Comparison of ENCODE assay signal across 29 mouse cellular contexts in the genomic region with DNA sequence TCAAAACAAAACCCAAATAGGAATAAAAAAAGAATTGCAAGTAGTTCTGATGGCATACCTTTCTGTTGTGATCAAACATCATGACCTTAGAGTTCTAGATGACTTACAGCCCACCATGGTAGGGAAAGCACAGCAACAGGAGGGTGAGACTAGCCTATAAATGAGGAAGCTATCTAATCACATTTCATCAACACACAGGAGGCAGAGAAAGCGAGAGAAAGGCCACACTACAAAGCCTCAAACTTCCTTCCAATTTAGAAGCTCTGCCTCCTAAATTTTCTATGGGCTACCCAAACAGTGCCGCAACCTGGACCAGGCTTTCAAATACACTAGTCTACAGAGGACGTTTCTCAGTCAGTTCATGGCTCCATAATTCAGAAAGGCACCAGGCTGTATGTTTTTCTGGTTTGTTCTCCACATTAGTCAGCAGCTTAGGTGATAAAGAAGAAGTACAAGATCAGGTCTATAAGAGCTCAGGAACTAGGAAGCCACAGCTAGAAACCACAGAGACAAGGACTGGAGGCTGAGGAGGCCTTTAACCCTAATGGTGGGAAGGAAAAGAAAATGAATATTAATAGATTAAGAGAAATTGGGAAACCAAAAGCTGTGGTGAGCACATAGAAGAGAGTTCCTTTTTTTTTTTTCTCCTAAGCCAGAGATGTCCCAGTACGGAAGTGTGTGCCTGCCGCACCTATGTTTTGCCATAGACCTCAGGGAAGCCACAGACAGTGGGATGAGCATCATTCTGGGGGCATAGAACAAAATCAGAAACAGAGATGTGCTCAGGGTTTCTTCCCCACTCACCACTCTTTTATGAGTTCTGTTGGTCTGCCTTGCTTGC.
DNase-seq lines count a peak whose midpoint lies in the region; ATAC-seq and TF ChIP-seq lines count a peak whose summit lies in the region.
"Had no signal": no experiment of that assay in that cellular context is flagged by ENCODE, and none has a peak within 500 bp of the region (broad histone marks: within the 10 kb centered on the region; RNA-seq: fewer than 3 reads in every experiment).

No protein-coding gene starts in this region.

- H3K4me3 ChIP-seq in heart, embryonic 10.5 days: no peak overlapping the region
- H3K4me3 ChIP-seq in CH12.LX (replicated peaks in 1 of 3; ENCODE audit: low read depth in 2 of 3, low read length in 2 of 3, poor library complexity in 1 of 3): no peak overlapping the region
- H3K4me3 ChIP-seq in midbrain, embryonic 13.5 days (replicated peaks): no peak overlapping the region
- H3K4me3 ChIP-seq in intestine, postnatal 0 days (ENCODE audit: low read depth, low read length): no peak overlapping the region
- H3K4me3 ChIP-seq: embryonic facial prominence, embryonic 13.5 days; forebrain, embryonic 10.5 days; forebrain, embryonic 15.5 days; limb, embryonic 10.5 days; limb, embryonic 15.5 days; liver, embryonic 15.5 days; midbrain, embryonic 12.5 days; stomach, embryonic 15.5 days had no signal

- no peak for TF ChIP-seq CTCF in CH12.LX (conservative IDR thresholded peaks at IDR 0.05 in 1 of 2, IDR thresholded peaks at IDR 0.05 in 1 of 2; ENCODE audit: low read depth in 2 of 2, low read length in 2 of 2)
- no peak for TF ChIP-seq CTCF in intestine, postnatal 0 days (IDR thresholded peaks at IDR 0.05; ENCODE audit: low read depth)

- 85% methylated on average over 5 of the region's 5 CpGs for WGBS in heart, embryonic 10.5 days
- WGBS in midbrain, embryonic 13.5 days: 91% methylated on average over 5 of the region's 5 CpGs
- WGBS in intestine, postnatal 0 days: 87% methylated on average over 5 of the region's 5 CpGs

- no peak for TF ChIP-seq RAD21 in CH12.LX (IDR thresholded peaks at IDR 0.05; ENCODE audit: low read depth, low read length)

- ATAC-seq in megakaryocyte, adult 5-6 weeks (ENCODE audit: poor library complexity, severe bottlenecking): peak; percentile 83
- ATAC-seq in midbrain, embryonic 13.5 days: no peak
- ATAC-seq in intestine, postnatal 0 days: no peak
- ATAC-seq: activated CD4-positive, CD25-positive, alpha-beta regulatory T cell, adult 4 months; forebrain, embryonic 15.5 days; hindbrain, embryonic 16.5 days had no signal

- H3K27ac ChIP-seq in heart, embryonic 10.5 days: no peak overlapping the region
- H3K27ac ChIP-seq in CH12.LX (ENCODE audit: insufficient read depth, low read depth): no peak overlapping the region; the same call in 1 of the 2 replicates
- no peak overlapping the region for H3K27ac ChIP-seq in midbrain, embryonic 13.5 days
- H3K27ac ChIP-seq in intestine, postnatal 0 days (ENCODE audit: low read depth, low read length): no peak overlapping the region
- H3K27ac ChIP-seq: embryonic facial prominence, embryonic 13.5 days; forebrain, embryonic 10.5 days; forebrain, embryonic 15.5 days; kidney, postnatal 0 days; limb, embryonic 10.5 days; limb, embryonic 15.5 days; liver, embryonic 15.5 days; midbrain, embryonic 12.5 days; stomach, embryonic 15.5 days had no signal

- H3K27me3 ChIP-seq in heart, embryonic 10.5 days (ENCODE audit: insufficient read depth, poor library complexity, severe bottlenecking): no peaks in the 10 kb centered on the region
- H3K27me3 ChIP-seq in CH12.LX (replicated peaks): no peaks in the 10 kb centered on the region
- H3K27me3 ChIP-seq in midbrain, embryonic 13.5 days: no peaks in the 10 kb centered on the region
- no peaks in the 10 kb centered on the region for H3K27me3 ChIP-seq in intestine, postnatal 0 days (replicated peaks; ENCODE audit: control insufficient read depth, insufficient read depth, low read length)
- H3K27me3 ChIP-seq: embryonic facial prominence, embryonic 13.5 days; forebrain, embryonic 15.5 days; limb, embryonic 15.5 days; liver, embryonic 15.5 days; midbrain, embryonic 12.5 days; stomach, embryonic 15.5 days had no signal

- H3K36me3 ChIP-seq in heart, embryonic 10.5 days: no peaks in the 10 kb centered on the region
- peaks cover 0 to 5% of the 10 kb centered on the region in 2 experiments for H3K36me3 ChIP-seq in CH12.LX (replicated peaks in 1 of 2; ENCODE audit: control insufficient read depth in 1 of 2, insufficient read depth in 1 of 2, low read length in 1 of 2)
- H3K36me3 ChIP-seq in midbrain, embryonic 13.5 days: no peaks in the 10 kb centered on the region
- H3K36me3 ChIP-seq in intestine, postnatal 0 days (ENCODE audit: control insufficient read depth, insufficient read depth): no peaks in the 10 kb centered on the region
- H3K36me3 ChIP-seq: embryonic facial prominence, embryonic 13.5 days; forebrain, embryonic 10.5 days; forebrain, embryonic 15.5 days; limb, embryonic 10.5 days; limb, embryonic 15.5 days; liver, embryonic 15.5 days; midbrain, embryonic 12.5 days; stomach, embryonic 15.5 days had no signal

- peak; percentile 53 for TF ChIP-seq EP300 in CH12.LX (IDR thresholded peaks at IDR 0.05; ENCODE audit: low read length)

- peaks cover 10% of the 10 kb centered on the region; the same call in 1 of the 2 replicates for H3K4me1 ChIP-seq in heart, embryonic 10.5 days
- peaks cover 13 to 49% of the 10 kb centered on the region in 2 experiments for H3K4me1 ChIP-seq in CH12.LX (ENCODE audit: control insufficient read depth in 1 of 2, insufficient read depth in 2 of 2)
- H3K4me1 ChIP-seq in midbrain, embryonic 13.5 days (replicated peaks): peaks cover under 1% of the 10 kb centered on the region; the same call in 1 of the 2 replicates
- no peaks in the 10 kb centered on the region for H3K4me1 ChIP-seq in intestine, postnatal 0 days (replicated peaks; ENCODE audit: control insufficient read depth, insufficient read depth, low read length)
- H3K4me1 ChIP-seq: embryonic facial prominence, embryonic 13.5 days; forebrain, embryonic 10.5 days; forebrain, embryonic 15.5 days; limb, embryonic 10.5 days; limb, embryonic 15.5 days; liver, embryonic 15.5 days; stomach, embryonic 15.5 days had no signal

- DNase-seq in heart, adult 11 months: peak; percentile 35
- no peak for DNase-seq in heart, embryonic 10.5 days (ENCODE audit: low spot score)
- no peak for DNase-seq in CH12.LX (ENCODE audit: extremely low read depth)
- DNase-seq in c-Kit-positive CD71-negative TER-119-negative erythroid progenitor cells, embryonic 14.5 days (ENCODE audit: low read depth): peak; percentile 30
- no peak for DNase-seq in gastrocnemius, adult 18-20 months (ENCODE audit: low spot score)
- DNase-seq: adrenal gland, adult 2 months; cerebellum, adult 11-12 months; cerebellum, adult 9-11 months; gastrocnemius, postnatal 14 days; heart, postnatal 14 days; kidney, adult 2 months; kidney, postnatal 4 days; layer of hippocampus, postnatal 36 days; lung, postnatal 10 days; right cerebral cortex, postnatal 25 days had no signal

- peaks cover 11% of the 10 kb centered on the region; the same call in 1 of the 2 replicates for H3K79me2 ChIP-seq in CH12.LX (replicated peaks; ENCODE audit: control insufficient read depth, extremely low read depth, insufficient read depth, poor library complexity, severe bottlenecking)

- dilution Hi-C loops in CH12.LX (cut with MboI; ENCODE audit: extremely low pct_ligation_motif_present, extremely low pct_unique_long_range_greater_than_20kb, low sequenced_read_pairs): no loop called here

- in situ Hi-C loops in CH12.LX (cut with MboI; ENCODE audit: low pct_ligation_motif_present, low pct_unique_long_range_greater_than_20kb, low sequenced_read_pairs): no loop called here

- no peaks in the 10 kb centered on the region for H3K9me3 ChIP-seq in heart, embryonic 10.5 days
- H3K9me3 ChIP-seq in CH12.LX (replicated peaks; ENCODE audit: low read length): no peaks in the 10 kb centered on the region
- H3K9me3 ChIP-seq in midbrain, embryonic 13.5 days: no peaks in the 10 kb centered on the region
- no peaks in the 10 kb centered on the region for H3K9me3 ChIP-seq in intestine, postnatal 0 days (ENCODE audit: control insufficient read depth)
- H3K9me3 ChIP-seq: embryonic facial prominence, embryonic 13.5 days; forebrain, embryonic 10.5 days; forebrain, embryonic 15.5 days; limb, embryonic 10.5 days; limb, embryonic 15.5 days; liver, embryonic 15.5 days; midbrain, embryonic 12.5 days; stomach, embryonic 15.5 days had no signal

- H3K9ac ChIP-seq in CH12.LX (ENCODE audit: insufficient read depth, low read depth): no peak overlapping the region
- H3K9ac ChIP-seq in midbrain, embryonic 13.5 days (replicated peaks): no peak overlapping the region
- H3K9ac ChIP-seq in intestine, postnatal 0 days (ENCODE audit: low read depth, low read length): no peak overlapping the region
- H3K9ac ChIP-seq: embryonic facial prominence, embryonic 13.5 days; forebrain, embryonic 15.5 days; limb, embryonic 15.5 days; liver, embryonic 15.5 days; midbrain, embryonic 12.5 days; stomach, embryonic 15.5 days had no signal

- TF ChIP-seq POLR2A in CH12.LX (IDR thresholded peaks at IDR 0.05; ENCODE audit: low read depth, low read length): no peak

- H3K4me2 ChIP-seq in CH12.LX (ENCODE audit: insufficient read depth, low read depth, poor library complexity, severe bottlenecking): no peak overlapping the region
- no peak overlapping the region for H3K4me2 ChIP-seq in midbrain, embryonic 13.5 days (replicated peaks)
- no peak overlapping the region for H3K4me2 ChIP-seq in intestine, postnatal 0 days (replicated peaks; ENCODE audit: low read depth)
- H3K4me2 ChIP-seq: embryonic facial prominence, embryonic 13.5 days; forebrain, embryonic 15.5 days; limb, embryonic 15.5 days; liver, embryonic 15.5 days; midbrain, embryonic 12.5 days; stomach, embryonic 15.5 days had no signal

TF ChIP-seq in CH12.LX, 34 proteins besides CTCF, POLR2A, EP300 and RAD21 (continues in another document):
- TF ChIP-seq JUND (conservative IDR thresholded peaks at IDR 0.05; ENCODE audit: low read depth, low read length): no peak
- 0 out of 2 replicates have a peak, but pooled peaks have one; percentile 14 for TF ChIP-seq IRF4 (IDR thresholded peaks at IDR 0.05; ENCODE audit: low read depth, low read length)
- no peak for TF ChIP-seq RCOR1 (conservative IDR thresholded peaks at IDR 0.05; ENCODE audit: low read depth, low read length)
- no peak for TF ChIP-seq CHD2 (IDR thresholded peaks at IDR 0.05; ENCODE audit: low read length)
- TF ChIP-seq CHD1 (IDR thresholded peaks at IDR 0.05; ENCODE audit: low read depth, low read length): peak; percentile 51; the same call in 1 of the 2 replicates
- TF ChIP-seq UBTF (IDR thresholded peaks at IDR 0.05; ENCODE audit: low read depth, low read length): no peak
- TF ChIP-seq MYC (IDR thresholded peaks at IDR 0.05; ENCODE audit: low read depth, low read length): peak; percentile 45; the same call in 1 of the 2 replicates
- TF ChIP-seq ZNF384 (IDR thresholded peaks at IDR 0.05; ENCODE audit: low read depth, low read length): 0 out of 2 replicates have a peak, but pooled peaks have one; percentile 30
- no peak for TF ChIP-seq POLR2AphosphoS2 (IDR thresholded peaks at IDR 0.05; ENCODE audit: low read depth, low read length)
- TF ChIP-seq HCFC1 (IDR thresholded peaks at IDR 0.05; ENCODE audit: low read depth, low read length): no peak
- TF ChIP-seq E2F4 (IDR thresholded peaks at IDR 0.05; ENCODE audit: insufficient replicate concordance, low read depth, low read length): no peak
- TF ChIP-seq MAFK (IDR thresholded peaks at IDR 0.05; ENCODE audit: insufficient replicate concordance, low read length): no peak

Comparison
In these comparisons a context has a peak if more than half of its experiments do, and no peak if none do; other contexts are left out.
1. DNase-seq: peak in heart, adult 11 months (single experiment) and c-Kit-positive CD71-negative TER-119-negative erythroid progenitor cells, embryonic 14.5 days (single experiment); none in heart, embryonic 10.5 days (single experiment), CH12.LX (single experiment) and gastrocnemius, adult 18-20 months (single experiment).